In the genomic region with DNA sequence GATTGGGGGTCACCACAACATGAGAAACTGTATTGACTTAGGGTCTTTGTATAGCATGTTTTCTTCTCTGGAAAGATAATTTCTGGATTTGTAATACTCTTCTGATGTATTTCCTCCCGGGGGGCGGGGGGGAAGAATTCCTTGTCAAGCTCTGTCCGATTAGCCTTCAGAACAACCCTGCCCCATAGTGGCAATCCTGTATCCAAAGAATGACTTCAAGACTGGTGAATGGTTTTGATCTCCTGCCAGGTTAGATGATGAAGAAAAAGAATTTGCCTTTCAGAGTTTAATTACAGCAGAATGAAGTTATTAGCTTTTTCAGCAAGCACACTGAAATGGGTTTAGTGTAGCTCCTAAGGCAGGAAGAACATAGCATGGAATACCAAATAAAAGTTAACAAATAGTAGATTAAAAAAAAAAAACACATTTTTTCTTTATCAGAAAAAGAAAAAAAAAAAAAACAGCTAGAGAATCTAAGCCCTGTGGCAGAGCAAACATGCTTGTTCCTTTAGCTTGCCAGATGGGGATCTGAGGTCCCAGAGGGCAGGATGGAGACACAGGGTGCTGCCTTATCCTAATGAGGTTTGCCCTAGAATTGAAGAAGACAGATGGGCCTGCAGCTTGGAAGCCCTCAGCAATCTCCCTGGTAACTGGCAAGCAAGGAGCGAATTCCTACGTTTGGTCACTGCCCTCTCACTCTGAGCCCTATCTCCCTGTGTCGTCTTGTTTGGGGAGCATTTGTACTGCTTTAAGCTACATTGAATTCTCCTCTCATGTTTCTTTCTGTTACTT, we compare ENCODE assay signal across 17 mouse cellular contexts.
A peak's percentile ranks its signal among the peaks of the same experiment; 100 is the strongest.
DNase-seq lines count a peak whose midpoint lies in the region; ATAC-seq lines count a peak whose summit lies in the region.
"Had no signal": no experiment of that assay in that cellular context is flagged by ENCODE, and none has a peak within 500 bp of the region (broad histone marks: within the 10 kb centered on the region; RNA-seq: fewer than 3 reads in every experiment).

No protein-coding gene starts in this region.

- intact Hi-C loops in gastrocnemius, postnatal 14 days (cut with DNase I; ENCODE audit: low total_unique reads) = no loop called here

- DNase-seq in midbrain, embryonic 10.5 days (ENCODE audit: low spot score) = no peak
- peak; percentile 89 for DNase-seq in cerebellum, adult 11 months
- DNase-seq in cerebellum, postnatal 10 days = peak; percentile 84 to 91
- no peak for DNase-seq in gastrocnemius, postnatal 14 days
- no peak for DNase-seq in adrenal gland, adult 8-10 months
- DNase-seq in kidney, adult 18-20 months = no peak
- DNase-seq: adrenal gland, postnatal 36 days; heart, adult 11 months; kidney, adult 2 months; kidney, postnatal 4 days; lung, adult 18-20 months; lung, postnatal 36 days; thymus, postnatal 36 days had no signal

- no peaks in the 10 kb centered on the region for H3K27me3 ChIP-seq in midbrain, embryonic 13.5 days
- H3K27me3 ChIP-seq in midbrain, embryonic 10.5 days (ENCODE audit: low read depth, poor library complexity, severe bottlenecking) = no peaks in the 10 kb centered on the region
- no peaks in the 10 kb centered on the region for H3K27me3 ChIP-seq in neural tube, embryonic 15.5 days (replicated peaks)
- H3K27me3 ChIP-seq: forebrain, embryonic 15.5 days; midbrain, embryonic 12.5 days had no signal

- 0 out of 2 replicates have a peak, but pooled peaks cover 5% of the 10 kb centered on the region for H3K4me1 ChIP-seq in midbrain, embryonic 13.5 days (replicated peaks)
- no peaks in the 10 kb centered on the region for H3K4me1 ChIP-seq in midbrain, embryonic 10.5 days
- 0 out of 2 replicates have a peak, but pooled peaks cover 4% of the 10 kb centered on the region for H3K4me1 ChIP-seq in neural tube, embryonic 15.5 days
- H3K4me1 ChIP-seq: forebrain, embryonic 15.5 days; midbrain, embryonic 12.5 days had no signal

- 0 out of 2 replicates have a peak, but pooled peaks have one; percentile 50 for ATAC-seq in midbrain, embryonic 13.5 days
- ATAC-seq in neural tube, embryonic 15.5 days (ENCODE audit: low FRiP score) = peak; percentile 45; the same call in 1 of the 2 replicates
- ATAC-seq: forebrain, embryonic 15.5 days had no signal

- H3K27ac ChIP-seq in midbrain, embryonic 13.5 days = no peak overlapping the region
- no peak overlapping the region for H3K27ac ChIP-seq in midbrain, embryonic 10.5 days (replicated peaks)
- H3K27ac ChIP-seq in neural tube, embryonic 15.5 days (replicated peaks) = no peak overlapping the region
- H3K27ac ChIP-seq: forebrain, embryonic 15.5 days; midbrain, embryonic 12.5 days had no signal

- no peak overlapping the region for H3K4me3 ChIP-seq in midbrain, embryonic 13.5 days (replicated peaks)
- H3K4me3 ChIP-seq in midbrain, embryonic 10.5 days = no peak overlapping the region
- H3K4me3 ChIP-seq in neural tube, embryonic 15.5 days (replicated peaks) = no peak overlapping the region
- H3K4me3 ChIP-seq: forebrain, embryonic 15.5 days; midbrain, embryonic 12.5 days had no signal

- no peak overlapping the region for H3K9ac ChIP-seq in midbrain, embryonic 13.5 days (replicated peaks)
- no peak overlapping the region for H3K9ac ChIP-seq in neural tube, embryonic 15.5 days (replicated peaks)
- H3K9ac ChIP-seq: forebrain, embryonic 15.5 days; midbrain, embryonic 12.5 days had no signal

- H3K9me3 ChIP-seq in midbrain, embryonic 13.5 days = no peaks in the 10 kb centered on the region
- H3K9me3 ChIP-seq in midbrain, embryonic 10.5 days (replicated peaks) = no peaks in the 10 kb centered on the region
- no peaks in the 10 kb centered on the region for H3K9me3 ChIP-seq in neural tube, embryonic 15.5 days (replicated peaks)
- H3K9me3 ChIP-seq: forebrain, embryonic 15.5 days; midbrain, embryonic 12.5 days had no signal

- no peaks in the 10 kb centered on the region for H3K36me3 ChIP-seq in midbrain, embryonic 13.5 days
- H3K36me3 ChIP-seq in midbrain, embryonic 10.5 days = no peaks in the 10 kb centered on the region
- H3K36me3 ChIP-seq in neural tube, embryonic 15.5 days = no peaks in the 10 kb centered on the region
- H3K36me3 ChIP-seq: forebrain, embryonic 15.5 days; midbrain, embryonic 12.5 days had no signal

- 65% methylated on average over 6 of the region's 6 CpGs for WGBS in midbrain, embryonic 13.5 days
- 74% methylated on average over 6 of the region's 6 CpGs for WGBS in midbrain, embryonic 10.5 days
- WGBS in neural tube, embryonic 15.5 days = 64% methylated on average over 6 of the region's 6 CpGs

- no peak overlapping the region for H3K4me2 ChIP-seq in midbrain, embryonic 13.5 days (replicated peaks)
- no peak overlapping the region for H3K4me2 ChIP-seq in neural tube, embryonic 15.5 days
- H3K4me2 ChIP-seq: forebrain, embryonic 15.5 days; midbrain, embryonic 12.5 days had no signal

Comparison
In these comparisons a context has a peak if more than half of its experiments do, and no peak if none do; other contexts are left out.
1. DNase-seq: peak in cerebellum, adult 11 months (single experiment) and cerebellum, postnatal 10 days (2 of 2); none in midbrain, embryonic 10.5 days (single experiment), gastrocnemius, postnatal 14 days (single experiment), adrenal gland, adult 8-10 months (single experiment) and kidney, adult 18-20 months (single experiment).